Mouse (Mus musculus): ENCODE results near the gene Sfswap. TPM values are rescaled to one million over a fixed set of nuclear protein-coding genes. Genes with fewer than 3 reads are reported as not detected.
A peak's percentile ranks its signal among the peaks of the same experiment; 100 is the strongest.
"Not testable (repeated sequence)": the region's sequence is repeated elsewhere in the genome, so short reads cannot be mapped to it uniquely, and the experiment has no call there.

The Sfswap gene
- total RNA-seq, 2 experiments from 2014 or later = 30.3 to 38.9 TPM

DNA sequence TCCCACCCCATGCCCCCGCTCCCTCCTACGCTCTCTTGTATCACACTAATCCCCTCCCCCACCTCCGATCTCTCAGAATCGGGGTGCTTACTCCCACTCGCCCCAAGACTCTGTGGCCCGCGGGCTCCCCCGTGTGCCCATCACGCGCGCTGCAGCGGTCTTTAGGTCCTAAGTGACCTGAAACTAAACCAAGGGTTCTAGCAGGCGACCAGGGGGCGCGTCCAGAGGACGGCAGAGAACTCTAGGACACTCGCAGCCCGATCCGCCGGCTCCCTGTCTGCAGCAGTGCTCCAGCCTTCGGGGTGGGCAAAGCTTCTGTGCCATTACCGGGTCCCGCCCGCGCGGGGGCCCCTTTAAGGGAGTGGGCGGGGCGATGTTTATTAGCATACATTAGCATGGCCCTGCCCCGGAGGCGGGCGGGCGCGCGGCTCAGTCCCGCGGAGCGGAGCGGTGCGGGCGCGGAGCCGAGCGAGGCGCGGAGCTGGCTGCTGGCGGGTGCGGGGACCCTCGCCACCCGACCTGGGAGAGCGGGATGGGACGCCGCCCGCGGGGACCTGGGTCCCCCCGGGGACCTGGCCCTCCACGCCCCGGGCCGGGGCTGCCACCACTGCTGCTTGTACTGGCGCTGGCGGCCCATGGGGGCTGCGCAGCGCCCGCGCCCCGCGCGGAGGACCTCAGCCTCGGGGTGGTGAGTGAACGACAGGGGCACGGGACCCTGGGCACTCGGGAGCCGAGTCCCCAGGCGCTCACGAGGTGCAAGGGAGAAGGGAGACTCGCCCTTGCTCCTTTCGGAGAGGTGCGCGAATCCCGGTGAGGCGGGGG is 83.0 kb downstream of the Sfswap start, which contains the start of gene Mmp17:
Mmp17 (plus strand) TSS at position 409 of the 822 bp plus-strand sequence.
- DNase-seq = peak; percentile 85 to 92
- intact Hi-C loops (cut with DNase I) = loop anchor here (1.0 to 10.0 kb wide), 5 partner anchors 83 to 329 kb away; partner anchors contain the start of gene Sfswap

DNA sequence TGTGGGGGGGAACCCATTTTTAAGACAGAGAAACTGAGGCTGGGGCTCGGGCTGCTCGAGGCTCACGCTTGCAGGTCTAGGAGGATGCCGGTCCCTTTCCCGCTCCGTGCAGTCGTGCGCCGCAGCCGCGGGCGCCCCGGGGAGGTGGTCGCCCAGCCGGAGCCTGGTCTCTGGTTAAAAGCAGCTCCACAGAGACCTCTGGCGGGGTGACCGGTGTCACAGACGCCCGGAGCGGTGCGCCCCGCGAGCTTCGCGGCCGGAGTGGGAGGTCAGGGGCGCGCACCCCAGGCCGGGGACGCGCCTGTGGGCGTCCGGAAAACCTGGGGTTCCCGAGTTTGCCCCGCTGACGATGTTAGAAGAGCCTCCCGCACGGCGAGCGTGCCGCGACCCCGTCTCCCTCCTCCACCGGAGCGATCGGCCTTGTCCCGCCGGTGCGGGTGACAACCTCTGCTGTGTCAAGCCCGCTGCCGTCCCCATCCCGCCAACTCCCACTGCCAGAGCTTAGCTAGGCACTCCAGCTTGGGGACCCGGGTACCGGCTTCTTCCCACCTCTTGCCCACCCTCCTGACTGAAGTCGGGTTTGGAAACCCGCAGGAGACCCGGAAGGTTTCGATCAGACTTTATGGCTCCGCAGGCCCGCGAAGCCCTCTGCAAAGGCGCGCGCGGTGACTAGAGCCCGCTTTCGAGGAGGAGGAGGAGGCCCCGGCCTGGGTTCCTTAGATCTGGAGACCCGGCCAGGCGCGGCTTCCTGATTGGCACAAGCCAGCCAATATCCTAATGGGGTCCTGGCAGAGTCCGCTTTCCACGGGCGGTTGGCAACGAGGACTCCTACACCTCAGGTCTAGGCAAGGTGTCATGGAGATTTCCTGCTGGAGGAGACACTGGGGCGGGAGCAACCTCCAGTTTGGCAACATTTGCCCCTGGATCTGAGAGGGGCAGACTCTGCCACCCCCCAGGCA is 83.8 kb downstream of the Sfswap start:
- DNase-seq = peak; percentile 35 to 53
- intact Hi-C loops (cut with DNase I) = loop anchor here (2.0 to 10.0 kb wide), 3 partner anchors 128 to 330 kb away; no protein-coding TSS in a partner anchor

DNA sequence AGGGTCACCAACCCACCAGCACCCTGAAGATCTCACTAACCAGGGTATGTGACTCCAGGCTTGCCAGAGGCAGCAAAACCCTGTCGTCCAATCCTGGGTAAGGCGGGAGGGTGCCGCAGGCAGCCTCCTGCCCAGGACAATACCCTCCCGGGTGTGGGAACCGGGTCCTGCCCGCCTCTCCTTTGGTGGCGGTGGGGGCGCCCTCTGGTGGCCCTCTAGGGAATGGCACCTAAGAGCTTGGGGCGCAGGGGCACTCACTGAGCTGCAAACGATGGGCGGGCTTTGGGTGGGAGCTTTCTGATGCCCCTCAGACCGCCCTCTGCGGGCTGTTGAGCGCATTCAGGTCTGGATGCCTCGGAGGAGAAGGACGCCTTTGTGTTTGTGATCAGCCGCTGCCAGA is 85.0 kb downstream of the Sfswap start:
- intact Hi-C loops (cut with DNase I) = loop anchor here (2.0 to 10.0 kb wide), 3 partner anchors 331 to 523 kb away; no protein-coding TSS in a partner anchor
- peak; percentile 86 to 90 for DNase-seq

GRCm38 (mm10) chr5:129586471-129586870 is 85.5 kb downstream of the Sfswap start:
- intact Hi-C loops (cut with DNase I) = loop anchor here (2.0 to 10.0 kb wide), 3 partner anchors 332 to 524 kb away; no protein-coding TSS in a partner anchor

DNA sequence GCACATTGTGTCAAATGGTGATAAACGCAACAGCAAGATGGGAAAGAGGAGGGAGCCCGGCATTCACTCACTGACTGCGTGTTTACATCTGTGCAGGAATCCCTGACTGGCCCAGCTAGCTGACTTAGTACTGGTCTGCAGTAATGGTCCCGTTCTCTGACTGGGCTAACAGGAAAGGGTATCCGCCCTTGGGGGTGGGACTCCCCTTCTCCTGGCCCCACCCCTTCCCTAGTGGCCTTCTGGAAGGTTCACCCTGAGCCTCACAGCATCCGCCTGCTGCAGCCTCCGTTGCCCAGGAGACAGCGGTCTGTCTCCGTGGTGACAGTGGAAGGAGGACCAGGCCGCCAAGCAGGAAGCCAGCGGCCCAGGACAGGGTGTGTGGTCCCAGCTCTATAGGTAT is 89.9 kb downstream of the Sfswap start:
- intact Hi-C loops (cut with DNase I) = no loop called here
- DNase-seq = no peak

More at GRCm38 (mm10) chr5:129586471-129586870, 85.5 kb downstream of the Sfswap start:
- no peak for DNase-seq

DNA sequence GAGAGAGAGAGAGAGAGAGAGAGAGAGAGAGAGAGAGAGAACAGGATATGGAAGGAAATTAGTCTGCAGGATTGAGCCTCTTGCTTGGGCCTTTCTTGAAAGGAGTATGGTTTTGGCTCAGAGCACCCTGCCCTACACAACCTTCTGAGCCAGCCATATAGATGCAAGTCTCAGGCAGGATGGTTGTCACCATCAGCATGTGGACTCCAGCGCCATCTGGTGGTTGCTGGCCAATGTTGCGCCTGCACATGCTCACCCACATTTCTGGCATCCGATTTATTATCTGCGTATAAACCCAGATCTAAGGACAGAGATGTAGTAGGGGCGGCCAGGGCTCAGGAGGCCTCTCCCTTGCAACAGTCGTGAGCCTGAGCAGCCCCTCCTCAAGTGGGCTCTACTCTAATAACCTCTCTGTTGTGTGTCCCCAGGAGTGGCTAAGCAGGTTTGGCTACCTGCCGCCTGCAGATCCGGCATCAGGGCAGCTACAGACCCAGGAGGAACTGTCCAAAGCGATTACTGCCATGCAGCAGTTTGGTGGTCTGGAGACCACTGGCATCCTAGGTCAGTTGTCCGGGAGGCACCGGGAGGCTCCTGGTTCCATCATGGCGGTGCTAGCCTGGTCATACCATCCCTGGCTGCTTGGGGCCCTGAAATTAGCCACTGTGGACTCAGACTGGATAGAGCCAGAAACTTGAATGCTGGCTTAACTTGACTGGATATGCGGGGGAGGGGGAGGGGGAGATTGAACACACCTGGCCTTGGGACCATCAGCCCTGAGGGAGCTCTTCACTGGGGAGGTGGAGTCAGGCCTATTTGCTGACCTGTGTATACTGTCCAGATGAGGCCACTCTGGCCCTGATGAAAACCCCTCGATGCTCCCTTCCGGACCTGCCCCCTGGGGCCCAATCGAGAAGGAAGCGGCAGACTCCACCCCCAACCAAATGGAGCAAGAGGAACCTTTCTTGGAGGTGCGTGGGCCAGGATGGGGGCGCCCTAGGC is 93.4 kb downstream of the Sfswap start:
- DNase-seq = peak; percentile 81 to 88
- intact Hi-C loops (cut with DNase I) = loop anchor here (1.0 to 2.0 kb wide), 2 partner anchors 416 to 532 kb away; no protein-coding TSS in a partner anchor

DNA sequence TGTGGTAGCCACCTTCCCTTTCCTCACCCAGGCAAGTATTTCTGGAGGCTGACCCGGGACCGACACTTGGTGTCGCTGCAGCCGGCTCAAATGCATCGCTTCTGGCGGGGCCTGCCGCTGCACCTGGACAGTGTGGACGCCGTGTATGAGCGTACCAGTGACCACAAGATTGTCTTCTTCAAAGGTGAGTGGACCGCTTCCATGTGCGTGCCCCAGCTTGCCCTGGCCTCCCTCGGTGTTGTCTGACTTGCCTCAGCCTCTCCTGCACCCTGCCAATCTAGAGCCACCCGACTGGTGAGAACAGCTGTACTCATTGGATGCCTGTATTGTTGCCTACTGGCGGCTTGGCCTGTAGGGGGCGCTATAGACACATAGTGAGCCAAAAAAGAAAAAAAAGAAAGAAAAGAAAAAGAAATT is 101.1 kb downstream of the Sfswap start:
- intact Hi-C loops (cut with DNase I) = no loop called here
- no peak for DNase-seq

- intact Hi-C loops (cut with DNase I) = no loop called here
- DNase-seq = no peak
Observed at GRCm38 (mm10) chr5:129607476-129607875, 106.5 kb downstream of the Sfswap start.

- intact Hi-C loops (cut with DNase I) = loop anchor here (2.0 to 5.0 kb wide), 3 partner anchors 111 to 268 kb away; no protein-coding TSS in a partner anchor
- peak; percentile 52 to 67 for DNase-seq
Observed at GRCm38 (mm10) chr5:129611060-129611459, 110.0 kb downstream of the Sfswap start.

DNA sequence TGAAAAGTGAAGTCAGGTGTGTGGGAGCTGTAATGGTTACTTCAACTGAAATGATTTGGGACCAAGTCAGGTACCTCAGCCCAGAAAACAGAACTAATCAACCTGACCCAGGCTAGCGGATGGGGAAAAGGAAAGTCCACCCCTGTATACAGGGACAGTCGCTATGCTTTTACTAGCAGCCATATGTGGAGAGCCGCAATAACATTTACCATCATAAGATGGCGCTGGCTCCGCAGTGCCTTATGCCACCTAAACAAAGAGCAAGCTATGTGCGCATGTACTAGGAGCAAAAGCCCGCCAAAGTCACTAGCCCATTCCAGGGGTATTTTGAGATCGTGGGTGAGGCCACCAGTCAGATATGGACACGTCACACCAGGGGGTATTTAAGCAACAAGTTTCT is 119.6 kb downstream of the Sfswap start:
- intact Hi-C loops (cut with DNase I) = loop anchor here (2.0 kb wide), 1 partner anchor 120 kb away; no protein-coding TSS in a partner anchor
- not testable (repeated sequence) for DNase-seq

Other genes with a start within 250 kb of the Sfswap start
- 1 to 10 TPM; 1.2 to 1.7 TPM for gene Mmp17, start 82.9 kb downstream of the Sfswap start, total RNA-seq (2021)
- 1 to 10 TPM; 2.6 to 3.2 TPM for gene Zfp11, start 168.9 kb downstream of the Sfswap start, total RNA-seq (2021)
- not detected for gene Sept14, start 207.3 kb downstream of the Sfswap start, total RNA-seq (2021)
- 10 to 100 TPM; 81.3 to 87.3 TPM for gene Mrps17, start 214.3 kb downstream of the Sfswap start, total RNA-seq (2021)
- gene Nipsnap2, start 223.8 kb downstream of the Sfswap start, total RNA-seq (2021) = 100 to 1,000 TPM; 766 to 842 TPM

Measured in heart, postnatal 36 days (tissue).